Mouse (Mus musculus) ES-Bruce4 (cell line): ENCODE results near the gene Nxph4. TPM values are rescaled to one million over a fixed set of nuclear protein-coding genes. Genes with fewer than 3 reads are reported as not detected.

Experiments used
- H3K27ac ChIP-seq: 2 replicates; pipeline ENCODE4 v1.5.1; 2012; ENCODE audit warnings: low read length, inconsistent platforms; ENCODE audit not compliant: insufficient read depth
- H3K27me3 ChIP-seq: 2 replicates; pipeline ENCODE4 v1.6.1; 2012; ENCODE audit warnings: mild to moderate bottlenecking, low read length, inconsistent platforms; ENCODE audit not compliant: control insufficient read depth, poor library complexity, insufficient read depth, severe bottlenecking
- H3K36me3 ChIP-seq: 2 replicates; pipeline ENCODE4 v1.6.1; 2012; ENCODE audit warnings: inconsistent platforms, mild to moderate bottlenecking, low read length, moderate library complexity; ENCODE audit not compliant: control insufficient read depth, poor library complexity, insufficient read depth, severe bottlenecking
- H3K4me1 ChIP-seq: one replicate; pipeline ENCODE4 v1.8.1; 2011; ENCODE audit warnings: low read length; ENCODE audit not compliant: control insufficient read depth, insufficient read depth
- H3K4me3 ChIP-seq: 2 replicates; pipeline ENCODE4 v1.5.1; 2011; ENCODE audit warnings: low read depth, mild to moderate bottlenecking, low read length
- H3K9ac ChIP-seq: 2 replicates; pipeline ENCODE4 v1.6.1; 2012; ENCODE audit warnings: low read depth, mild to moderate bottlenecking, inconsistent platforms; ENCODE audit not compliant: poor library complexity, severe bottlenecking
- H3K9me3 ChIP-seq: replicated peaks from 2 replicates; pipeline ENCODE4 v1.6.1; 2012; ENCODE audit warnings: mild to moderate bottlenecking, low read length, inconsistent platforms; ENCODE audit not compliant: control insufficient read depth, poor library complexity, insufficient read depth, severe bottlenecking
- CTCF ChIP-seq: IDR thresholded peaks from one replicate; pipeline ENCODE4 v1.8.1; 2011; ENCODE audit warnings: low read depth, low read length
- EP300 ChIP-seq: IDR thresholded peaks from 2 replicates; pipeline ENCODE4 v1.6.1; 2011; ENCODE audit warnings: low read depth, low read length; ENCODE audit not compliant: insufficient read depth
- POLR2A ChIP-seq: IDR thresholded peaks from one replicate; pipeline ENCODE4 v1.8.1; 2011; ENCODE audit warnings: low read length; ENCODE audit not compliant: insufficient read depth
- polyA plus RNA-seq: library from polyadenylated mRNA; stranded (reverse); fragments of >200 nt; gene quantifications from 2 replicates; pipeline ENCODE4 v1.2.4, GENCODE M21; 2011; ENCODE audit warnings: low read depth; ENCODE audit not compliant: missing spikeins, insufficient read depth, insufficient read length

Gene Nxph4
- polyA plus RNA-seq, 1 experiment, result not detected

- Histone ChIP-seq H3K4me1 (no peaks in the 10 kb centered on the region), H3K9me3 (no peaks in the 10 kb centered on the region), H3K36me3 (no peaks in the 10 kb centered on the region), H3K9ac (no peak overlapping the region), H3K4me3 (no peak overlapping the region), H3K27ac (no peak overlapping the region), H3K27me3 (no peaks in the 10 kb centered on the region)
- TF ChIP-seq POLR2A, result no peak
- no peak for TF ChIP-seq CTCF
- TF ChIP-seq EP300, result no peak
Observed at GRCm38 (mm10) chr10:127499516-127499915, 34.8 kb downstream of the Nxph4 start.

GRCm38 (mm10) chr10:127496156-127496555, 38.2 kb downstream of the Nxph4 start:
- H3K27ac ChIP-seq, result no peak overlapping the region
- H3K4me1 ChIP-seq, result no peaks in the 10 kb centered on the region
- no peaks in the 10 kb centered on the region for H3K9me3 ChIP-seq
- H3K27me3 ChIP-seq, result no peaks in the 10 kb centered on the region
- no peak overlapping the region for H3K9ac ChIP-seq
- H3K36me3 ChIP-seq, result no peaks in the 10 kb centered on the region
- H3K4me3 ChIP-seq, result no peak overlapping the region
- TF ChIP-seq EP300 (no peak), POLR2A (no peak), CTCF (no peak)

- H3K27ac ChIP-seq, result no peak overlapping the region
- H3K9ac ChIP-seq, result no peak overlapping the region
- no peaks in the 10 kb centered on the region for H3K4me1 ChIP-seq
- H3K36me3 ChIP-seq, result peaks cover 9% of the 10 kb centered on the region; the same call in 1 of the 2 replicates
- H3K27me3 ChIP-seq, result no peaks in the 10 kb centered on the region
- TF ChIP-seq POLR2A, result no peak
- TF ChIP-seq EP300, result no peak
- no peak for TF ChIP-seq CTCF
- no peaks in the 10 kb centered on the region for H3K9me3 ChIP-seq
- H3K4me3 ChIP-seq, result no peak overlapping the region
Observed at GRCm38 (mm10) chr10:127492118-127492517, 42.2 kb downstream of the Nxph4 start.

- Histone ChIP-seq H3K9me3 (no peaks in the 10 kb centered on the region), H3K4me3 (no peak overlapping the region), H3K36me3 (peaks cover 9% of the 10 kb centered on the region; the same call in 1 of the 2 replicates), H3K27me3 (no peaks in the 10 kb centered on the region), H3K4me1 (no peaks in the 10 kb centered on the region), H3K27ac (no peak overlapping the region), H3K9ac (no peak overlapping the region)
- TF ChIP-seq POLR2A (no peak), EP300 (no peak), CTCF (no peak)
Observed at GRCm38 (mm10) chr10:127491128-127491512, 43.2 kb downstream of the Nxph4 start.

GRCm38 (mm10) chr10:127490160-127491127, 43.9 kb downstream of the Nxph4 start:
- no peak for TF ChIP-seq EP300
- no peak for TF ChIP-seq CTCF
- no peak for TF ChIP-seq POLR2A
- no peak overlapping the region for H3K27ac ChIP-seq
- H3K27me3 ChIP-seq, result no peaks in the 10 kb centered on the region
- H3K4me3 ChIP-seq, result no peak overlapping the region
- no peaks in the 10 kb centered on the region for H3K4me1 ChIP-seq
- peaks cover 9% of the 10 kb centered on the region; the same call in 1 of the 2 replicates for H3K36me3 ChIP-seq
- no peak overlapping the region for H3K9ac ChIP-seq
- H3K9me3 ChIP-seq, result no peaks in the 10 kb centered on the region

- H3K27me3 ChIP-seq, result no peaks in the 10 kb centered on the region
- H3K4me3 ChIP-seq, result no peak overlapping the region
- no peak for TF ChIP-seq POLR2A
- TF ChIP-seq CTCF, result no peak
- no peak for TF ChIP-seq EP300
- no peak overlapping the region for H3K9ac ChIP-seq
- no peak overlapping the region for H3K27ac ChIP-seq
- H3K36me3 ChIP-seq, result peaks cover 9% of the 10 kb centered on the region
- no peaks in the 10 kb centered on the region for H3K9me3 ChIP-seq
- no peaks in the 10 kb centered on the region for H3K4me1 ChIP-seq
Observed at GRCm38 (mm10) chr10:127488856-127489255, 45.5 kb downstream of the Nxph4 start.
